Mouse (Mus musculus) ovary, postnatal 10 days (tissue): Measurements from ENCODE around the gene Bag6.

ENCODE experiments used
- DNase-seq: peaks from one replicate; pipeline ENCODE4 v3.0.0; 2022; ENCODE audit warnings: low spot score

Gene Bag6

DNA sequence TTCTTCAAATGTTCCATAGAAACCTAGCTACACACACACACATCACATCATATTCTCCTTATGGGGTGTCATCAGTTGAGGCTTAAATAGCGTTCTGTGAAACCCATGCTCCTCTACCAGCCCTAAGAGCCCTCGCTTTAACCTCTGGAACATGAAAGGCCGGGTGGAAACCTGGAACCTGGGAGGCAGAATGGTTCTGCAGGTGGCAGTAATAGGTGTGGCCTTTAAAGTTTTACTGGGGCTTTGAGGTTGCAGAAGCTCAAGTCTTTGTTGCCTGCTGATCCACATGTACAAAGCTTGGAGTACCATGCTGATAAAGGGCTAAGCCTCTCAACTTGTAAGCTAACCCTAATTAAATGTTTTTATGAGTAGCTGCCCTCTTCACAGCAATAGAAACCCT, 12.4 kb downstream of the Bag6 start:
- DNase-seq: no peak

GRCm38 (mm10) chr17:35147922-35148639, 13.1 kb downstream of the Bag6 start:
- no peak for DNase-seq

DNA sequence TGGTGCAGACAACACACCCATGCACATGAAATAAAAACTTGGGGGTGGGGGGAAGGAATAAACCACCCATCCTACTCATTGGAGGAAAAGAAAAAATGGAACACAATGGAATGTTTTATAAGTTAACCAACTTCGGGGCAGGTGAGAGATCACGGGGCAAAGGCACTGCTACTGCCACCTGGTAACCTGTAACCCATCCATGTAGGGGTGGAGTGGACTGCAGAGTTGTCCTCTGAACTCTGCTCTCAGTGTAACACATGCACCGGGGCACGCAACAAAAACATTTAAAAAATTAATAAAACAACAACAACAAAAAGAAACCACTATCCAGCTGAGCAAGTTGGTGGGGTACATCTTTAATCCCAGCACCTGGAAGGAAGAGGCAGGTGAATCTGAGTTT, 17.1 kb downstream of the Bag6 start:
- DNase-seq: no peak

GRCm38 (mm10) chr17:35153077-35153476, 18.1 kb downstream of the Bag6 start:
- no peak for DNase-seq

GRCm38 (mm10) chr17:35153931-35154330, 19.0 kb downstream of the Bag6 start:
- DNase-seq: no peak

DNA sequence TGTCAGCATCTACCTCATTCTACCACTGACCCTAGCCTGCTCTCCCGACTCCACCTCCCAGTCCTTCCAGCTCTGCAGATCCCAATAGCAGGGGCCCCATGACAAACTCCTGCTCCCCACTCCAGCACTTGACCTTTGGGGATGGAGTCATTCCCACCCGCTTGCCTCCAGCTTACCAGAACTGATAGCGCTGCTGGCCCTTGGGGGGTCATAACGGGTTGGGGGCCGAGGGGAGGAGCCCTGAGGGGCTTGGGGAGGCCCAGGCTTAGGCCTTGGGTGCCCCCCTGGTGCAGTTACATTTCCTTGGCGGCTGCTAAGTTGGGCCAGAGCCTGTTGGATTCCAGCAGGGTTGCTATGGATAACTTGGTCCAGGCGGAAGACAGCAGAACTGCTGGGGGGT, 19.6 kb downstream of the Bag6 start:
- DNase-seq: no peak

GRCm38 (mm10) chr17:35155451-35155850, 20.5 kb downstream of the Bag6 start:
- DNase-seq: no peak

- DNase-seq: no peak
Observed at GRCm38 (mm10) chr17:35156461-35157200, 21.7 kb downstream of the Bag6 start.

GRCm38 (mm10) chr17:35157254-35157653, 22.3 kb downstream of the Bag6 start:
- no peak for DNase-seq

GRCm38 (mm10) chr17:35157661-35158175, 22.7 kb downstream of the Bag6 start:
- no peak for DNase-seq

GRCm38 (mm10) chr17:35158850-35159593, 24.0 kb downstream of the Bag6 start:
- DNase-seq: no peak

DNA sequence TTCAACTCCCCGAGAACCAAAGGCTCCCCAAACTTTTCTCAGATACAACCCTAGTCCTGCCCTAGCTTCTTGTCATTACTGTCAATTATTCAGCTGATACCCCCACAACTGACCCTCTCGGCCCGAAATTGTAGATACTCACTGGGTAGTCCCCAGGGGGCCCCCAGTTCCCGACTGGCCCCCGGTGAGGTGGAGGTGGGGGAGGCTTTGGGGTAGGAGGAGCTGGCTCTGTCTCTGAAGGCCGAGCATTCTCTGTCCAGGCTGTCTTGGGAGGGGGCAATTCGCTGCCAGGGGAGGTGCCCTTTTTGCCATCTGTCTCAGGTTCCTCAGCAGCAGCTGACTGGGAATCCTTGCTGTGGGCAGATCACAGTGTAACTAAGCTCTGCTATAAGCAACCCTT, 24.7 kb downstream of the Bag6 start:
- DNase-seq: no peak

DNA sequence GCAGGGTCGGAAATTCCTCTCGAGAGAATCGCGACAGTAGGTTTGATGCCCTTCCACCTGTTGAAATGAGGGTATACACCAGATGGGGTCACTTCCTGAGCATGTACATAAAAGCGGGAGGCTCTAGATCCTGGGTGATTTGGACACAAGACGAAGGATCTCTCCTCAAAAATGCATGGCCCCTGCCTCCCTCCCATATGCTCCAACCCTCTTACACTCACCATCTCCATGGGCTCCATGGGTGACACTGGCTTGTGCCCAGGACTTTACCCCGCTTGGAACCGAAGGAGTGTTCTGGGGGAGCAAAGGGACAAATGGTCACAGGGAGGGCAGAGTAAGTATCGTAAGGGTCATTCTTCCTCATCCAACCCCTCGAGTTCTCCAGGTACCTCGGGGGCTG, 26.4 kb downstream of the Bag6 start:
- DNase-seq: no peak

DNA sequence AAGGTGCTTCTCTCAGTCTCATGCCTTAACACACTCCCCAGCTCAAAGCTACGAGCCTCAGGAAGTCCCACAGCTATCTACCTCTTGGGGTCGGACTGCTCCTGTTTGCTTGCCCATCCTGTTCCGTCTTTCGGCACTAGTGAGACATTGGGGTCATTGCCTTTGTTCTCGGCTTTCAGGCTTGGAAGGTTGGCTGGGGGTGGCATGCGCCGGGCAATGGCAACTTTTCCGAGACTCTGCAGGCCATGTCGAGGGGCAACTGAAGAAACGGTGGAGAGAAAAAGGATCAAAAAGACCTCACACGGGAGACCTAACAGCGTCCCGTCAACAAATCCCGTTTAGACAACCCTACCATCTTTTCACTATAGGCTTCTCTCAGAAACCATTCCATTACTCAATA, 27.1 kb downstream of the Bag6 start:
- no peak for DNase-seq

DNA sequence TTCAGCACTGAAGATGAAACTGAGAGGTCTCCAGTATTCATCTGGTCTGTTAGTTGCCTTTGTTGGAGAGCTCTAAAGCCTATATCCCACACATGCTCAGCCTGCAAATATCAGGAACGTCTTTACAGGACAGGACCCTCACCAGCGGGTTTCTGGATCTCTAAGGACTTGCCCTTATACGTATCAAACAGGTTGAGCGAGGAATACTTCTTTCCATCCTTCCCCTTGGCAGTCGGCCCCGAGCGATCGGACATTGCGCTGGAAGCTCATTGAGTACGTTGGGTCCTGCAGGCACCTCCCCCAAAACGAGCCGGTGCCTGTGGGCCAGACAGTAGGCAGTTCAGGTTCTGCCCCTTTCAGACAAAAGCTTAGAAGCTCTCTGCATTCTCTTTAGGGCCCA, 27.8 kb downstream of the Bag6 start:
- no peak for DNase-seq

GRCm38 (mm10) chr17:35163326-35164081, 28.5 kb downstream of the Bag6 start:
- no peak for DNase-seq

GRCm38 (mm10) chr17:35164218-35164567, 29.2 kb downstream of the Bag6 start:
- no peak for DNase-seq

DNA sequence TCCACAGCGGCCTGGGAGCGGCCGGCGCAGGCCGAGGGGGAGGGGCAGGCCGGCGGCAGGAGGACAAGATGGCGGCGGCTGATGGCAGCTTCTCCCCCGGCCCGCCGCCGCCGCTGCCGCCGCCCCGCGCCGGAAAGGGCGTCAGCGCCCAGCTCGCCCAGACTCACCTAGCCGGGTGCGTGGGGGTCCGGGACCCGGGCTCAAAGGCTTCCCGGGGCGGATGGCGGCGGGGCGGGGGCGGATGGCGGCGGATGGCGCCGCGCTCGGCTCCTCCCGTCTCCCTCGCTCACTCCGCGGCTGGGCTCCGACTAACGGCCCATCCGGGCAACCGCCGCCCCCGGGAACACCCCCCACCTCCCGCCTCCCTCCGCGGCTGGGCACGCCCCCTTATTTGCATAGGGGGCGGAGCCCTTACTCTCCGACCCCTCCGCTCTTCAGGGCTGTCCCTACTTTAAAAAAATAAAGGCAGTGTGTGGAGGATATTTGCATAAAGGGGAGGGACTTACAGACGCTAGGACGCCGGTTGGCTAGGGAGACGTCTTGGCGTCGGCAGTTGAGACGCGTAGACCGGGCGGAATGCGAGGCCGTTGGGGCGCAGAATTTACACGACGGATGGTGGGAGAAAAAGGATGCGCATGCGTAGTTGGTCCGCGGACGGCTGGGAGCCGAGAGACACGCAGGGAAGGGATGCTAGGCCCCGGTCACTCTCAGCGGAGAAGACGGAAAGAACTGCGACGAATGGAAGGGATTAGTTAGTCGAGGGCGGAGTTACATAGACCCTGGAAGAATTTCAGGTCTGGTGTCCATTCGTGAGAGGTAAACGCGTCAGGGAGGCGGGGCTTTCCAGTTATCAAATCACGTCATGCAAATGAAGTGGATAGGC, 29.8 kb downstream of the Bag6 start, which contains the start of gene Prrc2a:
Prrc2a (minus strand) TSS at position 330 of the 883 bp plus-strand sequence.
- DNase-seq: peak; percentile 87

DNA sequence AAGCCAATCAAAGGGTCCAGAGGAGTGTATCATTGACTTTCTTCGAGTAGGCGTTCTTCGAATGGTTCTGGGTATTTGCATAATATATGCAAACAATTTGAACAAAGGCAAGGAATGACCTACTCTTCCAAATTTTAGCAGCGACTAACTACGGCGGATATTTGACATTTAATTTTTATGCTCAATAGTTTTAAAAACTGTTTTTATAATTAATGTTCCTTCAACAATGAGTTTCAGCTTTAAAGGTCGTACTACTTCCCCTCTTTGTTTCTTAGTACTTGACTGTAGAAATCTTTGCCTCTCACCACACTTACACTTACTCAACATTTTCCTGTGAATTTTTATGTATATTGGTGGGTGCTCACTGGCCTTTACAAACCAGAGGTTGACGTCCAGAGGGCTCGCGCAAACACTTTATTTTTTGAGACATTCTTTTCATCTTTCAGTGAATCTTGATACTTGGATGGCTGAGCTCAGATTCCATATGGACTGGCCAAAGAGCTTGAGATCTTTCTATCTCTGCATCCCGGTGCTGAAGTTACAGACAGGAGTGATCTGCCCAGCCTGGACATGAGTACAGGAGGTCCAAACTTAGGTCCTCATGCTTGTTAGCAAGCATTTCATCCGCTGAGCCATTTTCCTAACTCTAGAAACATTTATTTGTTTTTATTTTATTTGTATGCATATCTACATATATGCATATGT, 30.6 kb downstream of the Bag6 start:
- no peak for DNase-seq

- no peak for DNase-seq
Observed at GRCm38 (mm10) chr17:35166352-35167035, 31.5 kb downstream of the Bag6 start.
